Comparison of ENCODE assay signal across 27 mouse cellular contexts in the genomic region with DNA sequence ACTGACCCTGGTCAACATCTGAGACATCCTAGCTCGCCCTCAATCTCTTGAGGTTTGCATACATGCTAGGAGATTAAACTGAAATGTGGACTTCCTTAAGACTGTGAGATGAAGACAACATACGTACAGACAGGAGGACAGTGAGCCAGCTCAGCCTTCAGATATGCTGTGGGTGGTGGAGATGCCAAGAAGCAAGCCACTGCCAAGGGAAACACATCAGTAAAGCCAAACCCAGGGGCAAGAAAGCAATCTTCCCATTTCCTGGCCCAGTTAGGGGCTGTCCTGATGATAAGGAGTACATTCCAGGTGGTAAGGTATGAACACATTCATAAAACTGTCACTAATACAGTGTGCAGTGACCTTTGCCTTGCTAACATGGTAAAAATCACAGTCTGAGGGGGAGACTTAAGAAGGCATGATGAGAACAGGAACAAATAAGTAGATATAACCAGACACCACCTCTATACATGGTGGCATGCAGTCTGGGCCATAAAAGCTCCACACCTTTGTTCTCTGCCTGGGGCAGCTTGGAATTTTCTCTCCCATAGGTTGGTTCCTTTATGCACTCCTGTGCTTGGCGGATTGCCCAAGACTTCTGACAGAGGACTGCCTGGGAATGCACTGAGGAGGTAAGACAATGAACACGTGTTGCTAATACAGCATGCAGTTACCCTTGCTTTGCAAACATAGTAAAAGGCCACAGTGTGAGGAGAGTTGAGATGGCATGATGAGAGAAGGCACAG. TPM values are rescaled to one million over a fixed set of nuclear protein-coding genes. Genes with fewer than 3 reads are reported as not detected.
A peak's percentile ranks its signal among the peaks of the same experiment; 100 is the strongest.
DNase-seq lines count a peak whose midpoint lies in the region; ATAC-seq and TF ChIP-seq lines count a peak whose summit lies in the region.
"Had no signal": no experiment of that assay in that cellular context is flagged by ENCODE, and none has a peak within 500 bp of the region (broad histone marks: within the 10 kb centered on the region; RNA-seq: fewer than 3 reads in every experiment).

No protein-coding gene starts in this region.

- no peak overlapping the region for H3K4me3 ChIP-seq in intestine, postnatal 0 days (ENCODE audit: low read depth, low read length)
- H3K4me3 ChIP-seq: embryonic facial prominence, embryonic 13.5 days; forebrain, embryonic 15.5 days; heart, embryonic 13.5 days; left cerebral cortex, adult 2 months; liver, embryonic 15.5 days; midbrain, embryonic 15.5 days; neural tube, embryonic 13.5 days had no signal

- no peak overlapping the region for H3K9ac ChIP-seq in intestine, postnatal 0 days (ENCODE audit: low read depth, low read length)
- H3K9ac ChIP-seq: embryonic facial prominence, embryonic 13.5 days; forebrain, embryonic 15.5 days; heart, embryonic 13.5 days; liver, embryonic 15.5 days; midbrain, embryonic 15.5 days; neural tube, embryonic 13.5 days had no signal

- H3K36me3 ChIP-seq in intestine, postnatal 0 days (ENCODE audit: control insufficient read depth, insufficient read depth): no peaks in the 10 kb centered on the region
- H3K36me3 ChIP-seq: embryonic facial prominence, embryonic 13.5 days; forebrain, embryonic 15.5 days; heart, embryonic 13.5 days; liver, embryonic 15.5 days; midbrain, embryonic 15.5 days; neural tube, embryonic 13.5 days had no signal

- ATAC-seq in intestine, postnatal 0 days: peak; percentile 96
- ATAC-seq: activated CD4-positive, CD25-positive, alpha-beta regulatory T cell, adult 4 months; forebrain, embryonic 15.5 days; midbrain, embryonic 15.5 days had no signal

- WGBS in intestine, postnatal 0 days: 40% methylated on average over 4 of the region's 4 CpGs

- H3K27me3 ChIP-seq in intestine, postnatal 0 days (replicated peaks; ENCODE audit: control insufficient read depth, insufficient read depth, low read length): no peaks in the 10 kb centered on the region
- H3K27me3 ChIP-seq: embryonic facial prominence, embryonic 13.5 days; forebrain, embryonic 15.5 days; midbrain, embryonic 15.5 days; neural tube, embryonic 13.5 days had no signal

- H3K9me3 ChIP-seq in intestine, postnatal 0 days (ENCODE audit: control insufficient read depth): no peaks in the 10 kb centered on the region
- H3K9me3 ChIP-seq: embryonic facial prominence, embryonic 13.5 days; forebrain, embryonic 15.5 days; heart, embryonic 13.5 days; liver, embryonic 15.5 days; midbrain, embryonic 15.5 days; neural tube, embryonic 13.5 days had no signal

- H3K27ac ChIP-seq in intestine, postnatal 0 days (ENCODE audit: low read depth, low read length): 0 out of 2 replicates have a peak overlapping the region, but pooled peaks have one; percentile 15
- H3K27ac ChIP-seq: embryonic facial prominence, embryonic 13.5 days; forebrain, embryonic 15.5 days; heart, embryonic 13.5 days; left cerebral cortex, adult 2 months; liver, embryonic 15.5 days; macrophage; midbrain, embryonic 15.5 days; neural tube, embryonic 13.5 days had no signal

- TF ChIP-seq CTCF in intestine, postnatal 0 days (IDR thresholded peaks at IDR 0.05; ENCODE audit: low read depth): no peak

- H3K4me2 ChIP-seq in intestine, postnatal 0 days (replicated peaks; ENCODE audit: low read depth): no peak overlapping the region
- H3K4me2 ChIP-seq: embryonic facial prominence, embryonic 13.5 days; forebrain, embryonic 15.5 days; heart, embryonic 13.5 days; liver, embryonic 15.5 days; midbrain, embryonic 15.5 days; neural tube, embryonic 13.5 days had no signal

- peak; percentile 28 for DNase-seq in kidney, postnatal 10 days
- DNase-seq in kidney, adult 8-10 months: no peak
- DNase-seq in urinary bladder, postnatal 14 days (ENCODE audit: low spot score): peak; percentile 31
- no peak for DNase-seq in urinary bladder, postnatal 25 days (ENCODE audit: low spot score)
- DNase-seq in thymus, postnatal 36 days: no peak
- DNase-seq in retina, embryonic 14.5 days (ENCODE audit: low spot score): no peak
- DNase-seq: adrenal gland, postnatal 10 days; cerebellum, adult 2 months; cerebellum, postnatal 25 days; gastrocnemius, postnatal 10 days; heart, adult 18-20 months; heart, postnatal 14 days; liver; thymus, adult 2 months had no signal

- 0 out of 2 replicates have a peak, but pooled peaks cover 3% of the 10 kb centered on the region for H3K4me1 ChIP-seq in intestine, postnatal 0 days (replicated peaks; ENCODE audit: control insufficient read depth, insufficient read depth, low read length)
- H3K4me1 ChIP-seq: forebrain, embryonic 15.5 days; liver, embryonic 15.5 days; midbrain, embryonic 15.5 days; neural tube, embryonic 13.5 days had no signal

RNA-seq across cellular contexts. Expression of gene Aldh3a1, which starts 7.5 kb away (rescaled TPM):
- polyA plus RNA-seq in intestine, postnatal 0 days (2015; fragmentation: Nextera tagmentation; extraction: Ambion mirVana): 0.10 and 0.12 TPM in 2 replicates
- polyA plus RNA-seq: activated CD4-positive, CD25-positive, alpha-beta regulatory T cell, adult 4 months; hindbrain, embryonic 11.5 days; kidney, embryonic 14.5 days; macrophage; neural tube, embryonic 13.5 days; stomach, embryonic 14.5 days had no signal

RNA-seq across cellular contexts. Expression of gene Usp22, which starts 24.9 kb away (rescaled TPM):
- 26.3 and 27.0 TPM in 2 replicates for polyA plus RNA-seq in intestine, postnatal 0 days (2015; fragmentation: Nextera tagmentation; extraction: Ambion mirVana)

Comparison
In these comparisons a context has a peak if more than half of its experiments do, and no peak if none do; other contexts are left out.
1. DNase-seq: peak in kidney, postnatal 10 days (single experiment) and urinary bladder, postnatal 14 days (single experiment); none in kidney, adult 8-10 months (0 of 2), urinary bladder, postnatal 25 days (single experiment), thymus, postnatal 36 days (0 of 2) and retina, embryonic 14.5 days (single experiment).